Mouse (Mus musculus): ENCODE results near the gene Bsn. TPM values are rescaled to one million over a fixed set of nuclear protein-coding genes. Genes with fewer than 3 reads are reported as not detected.
A peak's percentile ranks its signal among the peaks of the same experiment; 100 is the strongest.

Gene Bsn
- polyA plus RNA-seq, 1 experiment from 2014 or later, result 0.24 TPM

DNA sequence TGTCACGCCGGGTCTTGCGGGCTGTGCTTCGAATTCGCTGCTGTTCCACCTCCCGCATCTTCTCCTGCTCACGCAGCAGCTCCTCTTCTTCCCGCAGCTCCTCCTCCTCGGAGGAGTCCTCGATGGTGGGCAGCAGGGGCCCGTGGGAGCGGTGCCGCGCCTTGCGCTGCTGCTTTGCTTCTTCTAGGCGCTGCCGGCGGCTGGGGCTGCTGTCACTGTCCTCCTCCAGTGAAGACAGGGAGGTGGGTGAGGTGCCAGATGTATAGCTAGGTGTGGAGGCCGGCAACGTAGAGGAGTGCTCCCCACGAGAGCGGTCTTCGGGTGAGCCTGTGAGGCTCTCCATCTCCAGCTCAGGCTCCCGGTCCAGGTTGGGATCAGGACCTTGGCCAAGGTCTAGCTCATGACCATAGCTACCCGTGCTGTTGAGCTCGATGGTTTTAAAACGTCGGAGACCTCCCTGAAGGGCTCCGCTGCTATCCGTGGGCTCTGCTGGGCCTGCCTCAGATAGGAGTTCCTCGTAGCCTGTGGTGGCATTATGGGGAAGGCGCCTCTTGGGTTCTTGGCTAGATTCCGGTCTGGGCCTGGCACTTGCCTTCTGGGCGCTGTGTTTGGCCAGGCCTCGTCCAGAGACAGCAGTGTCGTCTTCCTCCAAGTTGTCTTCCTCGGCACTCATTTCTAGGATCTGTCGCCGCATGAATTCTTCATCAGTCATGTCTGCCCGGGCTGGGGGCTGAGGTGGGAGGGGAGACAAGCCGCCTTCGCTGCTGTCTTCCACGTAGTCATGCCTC is 74.7 kb downstream of the Bsn start:
- no peak overlapping the region for H3K9ac ChIP-seq
- H3K27ac ChIP-seq (ENCODE audit: low read depth), result no peak overlapping the region
- DNase-seq, result no peak
- H3K4me3 ChIP-seq (ENCODE audit: low read depth, low read length), result no peak overlapping the region
- ATAC-seq (ENCODE audit: insufficient read depth), result no peak
- no peaks in the 10 kb centered on the region for H3K36me3 ChIP-seq (ENCODE audit: insufficient read depth)
- no peak for TF ChIP-seq CTCF (IDR thresholded peaks at IDR 0.05; ENCODE audit: low read depth)
- H3K27me3 ChIP-seq (ENCODE audit: insufficient read depth, low read length), result peaks cover 6% of the 10 kb centered on the region; the same call in 1 of the 2 replicates
- no peak overlapping the region for H3K4me2 ChIP-seq
- WGBS, result 51% methylated on average over 43 of the region's 43 CpGs
- H3K4me1 ChIP-seq (ENCODE audit: insufficient read depth), result peaks cover 10% of the 10 kb centered on the region; the same call in 1 of the 2 replicates
- H3K9me3 ChIP-seq (ENCODE audit: low read depth, low read length), result no peaks in the 10 kb centered on the region

DNA sequence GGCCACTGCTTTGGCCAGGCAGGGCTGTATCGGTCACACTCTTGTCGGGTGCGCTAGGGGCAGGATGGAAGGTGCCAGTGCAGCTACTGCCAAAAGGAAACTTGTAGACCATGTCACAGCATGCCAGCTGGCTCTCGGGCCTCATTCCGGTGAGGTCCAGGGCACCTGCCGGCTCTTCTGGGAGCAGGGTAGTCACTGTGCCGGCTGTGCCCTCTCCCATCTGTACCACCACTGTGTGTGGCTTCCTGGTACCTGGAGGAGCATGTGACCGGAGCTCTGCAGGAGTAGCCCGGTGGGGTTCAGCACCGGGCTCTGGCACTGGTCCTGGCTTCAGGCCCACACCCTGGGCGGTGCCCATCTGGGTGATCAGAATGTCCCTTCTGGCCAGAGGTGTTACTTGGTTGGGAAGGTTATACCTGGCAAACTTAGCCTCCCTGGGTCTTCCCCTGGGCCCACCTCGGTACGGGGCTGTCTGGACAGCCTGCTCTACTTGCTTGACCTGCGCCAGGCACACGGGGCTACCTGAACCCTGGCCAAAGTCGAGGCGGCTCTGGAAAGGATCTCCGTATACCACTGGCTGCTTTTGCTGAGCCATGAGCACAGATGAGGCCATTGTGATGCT is 77.4 kb downstream of the Bsn start:
- WGBS, result 91% methylated on average over 18 of the region's 18 CpGs
- ATAC-seq (ENCODE audit: insufficient read depth), result no peak

DNA sequence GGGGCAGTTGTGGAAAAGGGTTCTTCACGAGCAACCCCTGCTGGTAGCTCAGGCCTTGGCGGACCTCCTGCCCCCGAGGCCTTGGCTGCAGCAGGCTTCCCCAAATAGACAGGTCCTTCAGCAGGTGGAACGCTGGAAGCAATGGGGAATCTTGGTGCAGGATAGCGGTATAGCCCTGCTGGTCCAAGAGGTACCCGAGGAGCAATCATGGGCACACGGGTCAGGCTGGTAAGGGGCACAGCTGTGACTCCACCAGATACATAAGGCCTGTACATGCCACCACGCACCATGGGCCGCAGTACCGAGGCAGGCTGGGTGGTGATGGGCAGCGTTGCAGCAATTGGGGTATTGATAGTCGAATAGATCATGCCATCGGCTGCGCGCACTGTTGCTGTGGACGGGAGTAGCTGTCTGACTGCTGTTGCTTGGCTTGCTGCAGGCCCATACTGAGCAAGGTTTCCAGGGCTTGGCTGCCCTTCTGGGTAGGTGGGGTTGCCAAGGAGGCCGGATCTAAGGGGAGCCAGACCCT is 78.5 kb downstream of the Bsn start:
- H3K27ac ChIP-seq (ENCODE audit: low read depth), result no peak overlapping the region; the same call in 1 of the 2 replicates
- DNase-seq (no peak), ATAC-seq (ENCODE audit: insufficient read depth) (no peak; the same call in 1 of the 2 replicates)
- peak overlapping the region; percentile 67 for H3K4me2 ChIP-seq
- no peaks in the 10 kb centered on the region for H3K9me3 ChIP-seq (ENCODE audit: low read depth, low read length)
- H3K4me3 ChIP-seq (ENCODE audit: low read depth, low read length), result peak overlapping the region; percentile 28
- TF ChIP-seq CTCF (IDR thresholded peaks at IDR 0.05; ENCODE audit: low read depth), result no peak
- H3K4me1 ChIP-seq (ENCODE audit: insufficient read depth), result 0 out of 2 replicates have a peak, but pooled peaks cover 5% of the 10 kb centered on the region
- peaks cover 6% of the 10 kb centered on the region; the same call in 1 of the 2 replicates for H3K27me3 ChIP-seq (ENCODE audit: insufficient read depth, low read length)
- 69% methylated on average over 17 of the region's 17 CpGs for WGBS
- H3K9ac ChIP-seq, result peak overlapping the region; percentile 49
- no peaks in the 10 kb centered on the region for H3K36me3 ChIP-seq (ENCODE audit: insufficient read depth)

More for the DNA sequence above, 77.4 kb downstream of the Bsn start:
- Histone ChIP-seq H3K9ac (no peak overlapping the region), H3K4me2 (no peak overlapping the region), H3K4me3 (ENCODE audit: low read depth, low read length) (no peak overlapping the region), H3K9me3 (ENCODE audit: low read depth, low read length) (no peaks in the 10 kb centered on the region), H3K27ac (ENCODE audit: low read depth) (no peak overlapping the region), H3K4me1 (ENCODE audit: insufficient read depth) (0 out of 2 replicates have a peak, but pooled peaks cover 5% of the 10 kb centered on the region), H3K36me3 (ENCODE audit: insufficient read depth) (no peaks in the 10 kb centered on the region), H3K27me3 (ENCODE audit: insufficient read depth, low read length) (peaks cover 6% of the 10 kb centered on the region; the same call in 1 of the 2 replicates)
- no peak for TF ChIP-seq CTCF (IDR thresholded peaks at IDR 0.05; ENCODE audit: low read depth)
- no peak for DNase-seq

DNA sequence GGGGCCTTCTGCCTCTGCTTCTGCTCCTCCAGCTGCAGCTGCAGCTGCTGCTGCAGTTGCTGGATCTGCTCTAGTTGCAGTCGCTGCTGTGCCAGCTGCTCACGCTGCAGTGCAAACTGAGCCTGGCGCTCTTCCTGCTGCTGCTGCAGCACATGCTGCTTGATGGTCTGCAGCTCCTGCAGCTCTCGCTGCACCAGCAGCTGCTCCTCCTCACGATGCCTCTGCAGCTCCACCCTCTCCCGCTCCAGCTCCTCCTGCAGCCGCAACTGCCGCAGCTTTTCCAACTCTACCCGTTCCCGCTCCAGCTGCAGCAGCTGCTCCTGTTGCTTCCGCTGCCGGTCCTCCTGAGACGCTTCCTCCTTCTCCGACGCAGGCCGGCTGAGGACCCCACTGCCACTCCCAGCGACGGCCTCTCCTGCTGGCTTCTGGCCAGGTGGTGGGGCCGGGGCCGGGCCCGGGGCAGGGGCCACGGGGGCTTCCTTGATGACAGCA is 79.0 kb downstream of the Bsn start:
- H3K36me3 ChIP-seq (ENCODE audit: insufficient read depth), result no peaks in the 10 kb centered on the region
- H3K9ac ChIP-seq, result peak overlapping the region; percentile 49
- H3K9me3 ChIP-seq (ENCODE audit: low read depth, low read length), result no peaks in the 10 kb centered on the region
- peaks cover 6% of the 10 kb centered on the region; the same call in 1 of the 2 replicates for H3K27me3 ChIP-seq (ENCODE audit: insufficient read depth, low read length)
- H3K27ac ChIP-seq (ENCODE audit: low read depth), result no peak overlapping the region
- peak; percentile 61 for DNase-seq
- 7% methylated on average over 22 of the region's 22 CpGs for WGBS
- no peak for TF ChIP-seq CTCF (IDR thresholded peaks at IDR 0.05; ENCODE audit: low read depth)
- 0 out of 2 replicates have a peak, but pooled peaks cover 5% of the 10 kb centered on the region for H3K4me1 ChIP-seq (ENCODE audit: insufficient read depth)
- H3K4me2 ChIP-seq, result peak overlapping the region; percentile 67
- H3K4me3 ChIP-seq (ENCODE audit: low read depth, low read length), result peak overlapping the region; percentile 28
- no peak for ATAC-seq (ENCODE audit: insufficient read depth)

DNA sequence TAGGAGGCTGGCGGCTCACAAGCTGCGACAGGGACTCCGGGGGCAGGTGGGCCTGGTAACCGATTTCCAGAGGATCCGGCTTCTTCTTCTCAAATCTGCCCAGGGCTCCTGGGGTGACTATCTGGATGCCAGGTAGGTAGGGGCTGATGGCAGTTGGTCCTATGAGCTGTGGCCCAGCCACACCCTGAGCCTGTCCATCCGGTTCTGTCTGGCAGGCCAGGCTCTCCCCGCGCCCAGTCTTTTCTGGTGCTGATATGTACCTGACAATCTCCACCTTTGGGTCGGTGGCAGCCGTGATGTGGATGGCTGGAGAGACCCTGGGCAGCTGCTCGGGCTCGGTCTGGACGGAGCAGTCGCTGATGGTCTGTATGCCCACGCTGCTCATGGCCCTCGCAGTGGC is 80.0 kb downstream of the Bsn start:
- H3K27me3 ChIP-seq (ENCODE audit: insufficient read depth, low read length), result peaks cover 4% of the 10 kb centered on the region; the same call in 1 of the 2 replicates
- H3K9ac ChIP-seq, result peak overlapping the region; percentile 49; the same call in 1 of the 2 replicates
- peak overlapping the region; percentile 67; the same call in 1 of the 2 replicates for H3K4me2 ChIP-seq
- no peak for DNase-seq
- WGBS, result 79% methylated on average over 16 of the region's 16 CpGs
- no peak overlapping the region for H3K4me3 ChIP-seq (ENCODE audit: low read depth, low read length)
- H3K9me3 ChIP-seq (ENCODE audit: low read depth, low read length), result no peaks in the 10 kb centered on the region
- no peak for ATAC-seq (ENCODE audit: insufficient read depth)
- H3K36me3 ChIP-seq (ENCODE audit: insufficient read depth), result no peaks in the 10 kb centered on the region
- H3K4me1 ChIP-seq (ENCODE audit: insufficient read depth), result 0 out of 2 replicates have a peak, but pooled peaks cover 5% of the 10 kb centered on the region
- no peak overlapping the region for H3K27ac ChIP-seq (ENCODE audit: low read depth)
- TF ChIP-seq CTCF (IDR thresholded peaks at IDR 0.05; ENCODE audit: low read depth), result no peak

DNA sequence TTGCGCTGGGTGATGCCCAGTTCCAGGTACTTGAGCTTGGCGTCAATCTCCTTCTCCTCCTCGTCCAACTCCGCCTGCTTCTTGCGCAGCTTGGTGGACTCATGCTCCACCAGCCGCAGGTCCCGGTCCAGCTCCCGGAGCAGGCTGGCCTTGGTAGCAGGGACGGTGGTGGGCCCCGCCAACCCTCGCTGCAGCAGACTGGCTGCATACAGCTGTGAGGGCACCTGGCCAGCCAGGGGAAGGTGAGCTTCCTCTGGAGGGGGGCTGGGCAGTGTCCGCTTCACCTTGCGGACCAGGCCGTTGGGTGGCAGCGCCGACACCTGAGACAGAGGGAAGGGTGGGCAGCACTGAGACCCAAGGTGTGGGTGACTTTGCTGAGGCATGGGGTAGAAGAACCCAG is 82.3 kb downstream of the Bsn start:
- no peak for DNase-seq
- Histone ChIP-seq H3K4me2 (no peak overlapping the region), H3K9me3 (ENCODE audit: low read depth, low read length) (no peaks in the 10 kb centered on the region), H3K27ac (ENCODE audit: low read depth) (no peak overlapping the region), H3K36me3 (ENCODE audit: insufficient read depth) (no peaks in the 10 kb centered on the region), H3K4me3 (ENCODE audit: low read depth, low read length) (no peak overlapping the region), H3K4me1 (ENCODE audit: insufficient read depth) (0 out of 2 replicates have a peak, but pooled peaks cover 9% of the 10 kb centered on the region), H3K9ac (no peak overlapping the region), H3K27me3 (ENCODE audit: insufficient read depth, low read length) (no peaks in the 10 kb centered on the region)
- TF ChIP-seq CTCF (IDR thresholded peaks at IDR 0.05; ENCODE audit: low read depth), result no peak
- WGBS, result 89% methylated on average over 16 of the region's 16 CpGs
- no peak for ATAC-seq (ENCODE audit: insufficient read depth)

All from lung, embryonic 14.5 days (tissue).